Mouse (Mus musculus) megakaryocyte, embryonic 14.5 days (primary cell): ENCODE results near the gene Cenpi.

Source experiments
- FLI1 ChIP-seq: IDR thresholded peaks from 2 replicates; pipeline ENCODE4 v1.6.1; 2012; ENCODE audit warnings: low read length, inconsistent platforms, mixed read lengths
- GATA1 ChIP-seq: IDR thresholded peaks from 3 replicates; pipeline ENCODE4 v1.6.1; 2012; ENCODE audit warnings: mixed read lengths, low read length, inconsistent platforms, borderline replicate concordance

GRCm38 (mm10) chrX:134342735-134343134 lies 34.9 kb downstream of the Cenpi start:
- TF ChIP-seq GATA1, result no peak
- no peak for TF ChIP-seq FLI1
